Mouse (Mus musculus) mature B cell (primary cell): ENCODE data around the gene Nell2.

Source experiments
- in situ Hi-C: fragments of 300-500 bp; cut with MboI; formaldehyde crosslinking; loops from 2 replicates; pipeline ENCODE4 v1.14.3; 2019

Nell2 gene

DNA sequence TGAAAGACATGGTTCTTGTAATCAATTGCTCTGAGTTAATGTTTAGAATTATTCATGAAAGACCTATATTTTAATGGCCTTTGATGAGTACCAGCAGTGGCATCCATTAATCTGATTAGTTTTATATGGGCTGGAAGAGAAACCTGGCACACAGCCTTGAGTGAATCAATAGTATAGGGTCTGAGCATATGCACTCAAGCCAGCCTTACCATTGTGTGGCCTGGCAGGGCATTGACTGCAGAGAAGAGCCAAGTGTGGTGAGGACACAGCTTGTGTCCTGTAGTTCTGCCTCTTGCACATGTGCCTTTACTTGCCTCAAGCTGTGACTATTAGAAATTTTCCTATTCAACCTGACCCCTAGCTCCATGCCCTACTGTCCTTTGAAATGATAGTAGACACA lies 426.8 kb downstream of the Nell2 start:
- in situ Hi-C loops: no loop called here

DNA sequence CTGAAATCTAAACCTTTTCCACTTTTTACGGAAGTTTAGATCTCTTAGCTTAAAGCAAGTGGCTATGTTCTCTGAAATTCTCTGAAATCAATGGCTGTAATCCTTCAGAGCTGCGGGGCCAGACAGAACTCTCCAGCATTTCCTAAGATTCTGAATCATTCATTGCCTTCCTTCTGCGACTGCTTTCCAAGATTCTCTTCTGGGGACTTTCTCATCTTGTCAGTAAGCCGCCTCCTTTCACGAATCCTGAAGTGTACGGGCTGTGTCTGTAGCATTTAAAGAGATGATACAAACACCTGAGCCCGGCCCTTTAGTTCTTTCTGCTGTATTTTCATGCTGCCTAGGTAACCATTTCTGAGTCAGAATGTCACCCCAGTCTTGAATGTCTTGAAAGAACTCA lies 428.2 kb downstream of the Nell2 start:
- in situ Hi-C loops: no loop called here

GRCm38 (mm10) chr15:95085962-95086361 lies 442.4 kb downstream of the Nell2 start:
- in situ Hi-C loops: no loop called here

- in situ Hi-C loops: no loop called here
Observed at GRCm38 (mm10) chr15:95081654-95082053, 446.7 kb downstream of the Nell2 start.

GRCm38 (mm10) chr15:95075356-95075755 lies 453.0 kb downstream of the Nell2 start:
- in situ Hi-C loops: no loop called here

- in situ Hi-C loops: no loop called here
Observed at GRCm38 (mm10) chr15:95070881-95071280, 457.5 kb downstream of the Nell2 start.

GRCm38 (mm10) chr15:95068799-95069198 lies 459.6 kb downstream of the Nell2 start:
- in situ Hi-C loops: no loop called here

GRCm38 (mm10) chr15:95068023-95068422 lies 460.3 kb downstream of the Nell2 start:
- in situ Hi-C loops: no loop called here

DNA sequence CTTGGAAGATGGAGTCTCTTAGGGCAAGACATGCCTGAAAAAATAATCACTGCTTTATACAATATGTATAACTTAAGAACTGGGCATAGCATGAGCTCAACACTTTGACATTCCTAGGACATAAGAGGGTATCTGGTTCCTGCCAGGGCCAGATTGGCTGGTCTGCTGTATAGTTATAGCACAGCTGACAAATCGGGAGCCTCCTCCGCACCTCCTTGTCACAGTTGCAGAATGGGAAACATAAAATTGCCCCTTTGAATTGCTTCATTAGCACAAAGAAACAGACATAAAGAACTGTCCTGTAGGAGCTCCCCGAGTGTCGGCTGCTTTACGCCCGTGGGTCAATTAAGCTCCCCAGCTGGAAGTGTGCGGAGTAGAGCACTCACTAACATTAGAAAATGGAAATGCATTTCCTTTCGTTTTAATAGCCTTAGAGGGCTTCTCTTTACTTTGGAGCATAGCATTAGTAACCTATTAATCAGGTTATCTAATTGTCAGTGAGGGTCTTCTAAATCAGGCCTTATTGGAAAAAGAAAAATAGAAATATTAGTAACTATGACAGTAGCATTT lies 473.2 kb downstream of the Nell2 start:
- in situ Hi-C loops: no loop called here

- in situ Hi-C loops: no loop called here
Observed at GRCm38 (mm10) chr15:95049171-95049729, 479.1 kb downstream of the Nell2 start.

- in situ Hi-C loops: no loop called here
Observed at GRCm38 (mm10) chr15:95047486-95047885, 480.9 kb downstream of the Nell2 start.

- in situ Hi-C loops: no loop called here
Observed at GRCm38 (mm10) chr15:95044011-95044410, 484.3 kb downstream of the Nell2 start.

DNA sequence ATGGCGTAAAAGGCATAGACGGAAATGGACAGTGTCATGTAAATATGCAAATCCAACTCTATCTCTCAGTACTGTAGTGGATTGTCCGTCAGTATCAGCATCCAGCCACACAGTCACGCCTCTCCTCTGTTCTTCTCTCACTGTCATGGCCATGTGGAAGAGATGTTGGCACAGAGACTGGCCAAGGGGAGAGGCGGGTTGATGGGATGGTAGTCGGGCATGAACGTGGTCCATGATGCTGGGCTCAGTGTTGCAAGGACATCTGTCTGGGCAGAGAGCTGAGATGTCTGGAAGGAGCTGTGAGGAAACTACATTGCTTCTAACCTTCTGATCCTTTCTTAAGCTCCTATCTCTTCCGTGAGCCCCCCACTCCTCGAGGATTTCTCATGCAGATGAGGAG lies 485.9 kb downstream of the Nell2 start:
- in situ Hi-C loops: no loop called here

GRCm38 (mm10) chr15:95029487-95029875 lies 498.9 kb downstream of the Nell2 start:
- in situ Hi-C loops: no loop called here

DNA sequence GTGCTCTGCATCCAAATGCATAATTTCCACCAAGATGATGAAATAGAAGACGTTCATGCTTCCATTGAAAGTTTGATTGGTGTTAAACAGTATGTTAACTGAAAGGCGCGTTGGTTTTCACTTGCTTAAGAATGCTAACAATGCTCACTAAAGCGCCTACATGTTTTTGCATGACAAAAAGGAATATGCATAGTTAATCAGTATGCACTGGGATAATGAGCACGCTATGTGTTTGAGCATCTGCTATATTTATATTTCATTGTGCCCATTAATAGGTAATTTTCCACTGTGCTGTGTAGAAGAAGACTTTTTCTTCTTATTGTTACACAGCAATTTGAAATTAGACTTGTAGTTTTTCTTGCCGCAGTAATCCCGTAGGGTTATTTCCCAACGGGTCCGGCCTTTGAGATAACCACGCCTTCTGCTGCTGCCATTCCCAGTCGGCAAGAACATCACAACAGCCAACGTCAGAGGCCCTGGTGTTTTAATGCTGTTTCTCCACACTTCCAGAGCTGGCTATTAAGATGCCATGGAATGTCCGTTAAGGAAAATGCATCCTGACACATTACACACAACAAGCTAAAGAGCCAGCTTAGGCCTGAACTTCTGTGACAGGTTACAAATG lies 499.4 kb downstream of the Nell2 start:
- in situ Hi-C loops: no loop called here
